Mouse (Mus musculus) lung, embryonic 15.5 days (tissue): ENCODE results near the gene Olfr876. TPM values are rescaled to one million over a fixed set of nuclear protein-coding genes. Genes with fewer than 3 reads are reported as not detected.

Experiments
- ATAC-seq: fragments of 200-750 bp; cut with Nextera tagmentation; 2 replicates; pipeline ENCODE4 v1.8.0; 2017; ENCODE audit warnings: moderate number of reproducible peaks, borderline replicate concordance; ENCODE audit not compliant: low FRiP score, low TSS enrichment; ENCODE audit errors: extremely low read depth
- H3K27ac ChIP-seq: fragments of 300-500 bp; sonication (generic); 2 replicates; pipeline ENCODE4 v1.5.1; 2015; ENCODE audit warnings: moderate library complexity, mild to moderate bottlenecking, inconsistent platforms
- H3K27me3 ChIP-seq: fragments of 300-500 bp; sonication (generic); 2 replicates; pipeline ENCODE4 v1.6.1; 2015; ENCODE audit warnings: inconsistent platforms
- H3K36me3 ChIP-seq: fragments of 300-500 bp; sonication (generic); 2 replicates; pipeline ENCODE4 v1.6.1; 2015; ENCODE audit warnings: inconsistent platforms
- H3K4me1 ChIP-seq: fragments of 300-500 bp; sonication (generic); 2 replicates; pipeline ENCODE4 v1.6.1; 2015; ENCODE audit warnings: inconsistent platforms
- H3K4me2 ChIP-seq: fragments of 300-500 bp; sonication (generic); 2 replicates; pipeline ENCODE4 v1.6.1; 2015; ENCODE audit warnings: inconsistent platforms, mild to moderate bottlenecking, moderate library complexity
- H3K4me3 ChIP-seq: fragments of 300-500 bp; sonication (generic); 2 replicates; pipeline ENCODE4 v1.5.1; 2015; ENCODE audit warnings: mild to moderate bottlenecking, inconsistent platforms
- H3K9ac ChIP-seq: fragments of 300-500 bp; sonication (generic); 2 replicates; pipeline ENCODE4 v1.6.1; 2015; ENCODE audit warnings: inconsistent platforms
- H3K9me3 ChIP-seq: fragments of 300-500 bp; sonication (generic); 2 replicates; pipeline ENCODE4 v1.6.1; 2016; ENCODE audit warnings: inconsistent platforms
- WGBS: fragments of 180-500 bp; shearing (Covaris S2); methylation state at CpG from one replicate; pipeline ENCODE4 v1.1.7; 2015; 5-methylcytosine and 5-hydroxymethylcytosine counted together
- polyA plus RNA-seq: library from polyadenylated mRNA; unstranded; fragments of >200 nt; fragmentation: Nextera tagmentation; extraction: Ambion mirVana; gene quantifications from 2 replicates; pipeline ENCODE4 v1.2.1, GENCODE M21; 2015

Gene Olfr876
- polyA plus RNA-seq, 1 experiment from 2014 or later = not detected

DNA sequence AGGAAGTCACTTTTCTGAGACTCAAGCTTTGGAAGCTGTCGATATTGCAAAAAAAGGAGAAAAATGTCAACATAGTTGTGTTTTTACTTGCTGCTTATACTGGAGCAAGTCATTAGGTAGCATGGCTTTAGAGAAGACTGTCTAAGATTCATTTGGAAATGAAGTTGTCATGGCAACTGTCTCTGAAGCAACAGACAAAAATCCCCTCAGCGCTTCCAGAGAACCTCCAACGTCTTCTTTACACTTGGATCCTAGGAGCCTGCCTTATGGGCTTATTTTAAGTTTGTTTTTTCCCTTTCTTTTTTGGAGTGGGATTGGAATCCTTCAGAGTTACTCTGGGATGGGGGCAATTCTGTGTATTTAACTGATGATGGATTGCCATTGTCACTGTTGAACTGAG is 11.9 kb downstream of the Olfr876 start:
- Histone ChIP-seq H3K4me2 (no peak overlapping the region), H3K27ac (no peak overlapping the region), H3K4me1 (no peaks in the 10 kb centered on the region), H3K9me3 (no peaks in the 10 kb centered on the region), H3K4me3 (no peak overlapping the region), H3K27me3 (no peaks in the 10 kb centered on the region), H3K9ac (no peak overlapping the region), H3K36me3 (no peaks in the 10 kb centered on the region)
- no peak for ATAC-seq
- 71% methylated on average over 3 of the region's 3 CpGs for WGBS

- Histone ChIP-seq H3K4me3 (no peak overlapping the region), H3K36me3 (no peaks in the 10 kb centered on the region), H3K4me1 (no peaks in the 10 kb centered on the region), H3K9me3 (no peaks in the 10 kb centered on the region), H3K4me2 (no peak overlapping the region), H3K9ac (no peak overlapping the region), H3K27ac (no peak overlapping the region), H3K27me3 (no peaks in the 10 kb centered on the region)
- no peak for ATAC-seq
These were observed 27.1 kb downstream of the Olfr876 start for GRCm38 (mm10) chr9:37829881-37830280.

- no peak for ATAC-seq
- H3K9ac ChIP-seq = no peak overlapping the region
- WGBS = 39% methylated on average over 1 of the region's 1 CpGs
- no peaks in the 10 kb centered on the region for H3K27me3 ChIP-seq
- H3K9me3 ChIP-seq = no peaks in the 10 kb centered on the region
- H3K4me3 ChIP-seq = no peak overlapping the region
- H3K27ac ChIP-seq = no peak overlapping the region
- H3K4me1 ChIP-seq = no peaks in the 10 kb centered on the region
- no peaks in the 10 kb centered on the region for H3K36me3 ChIP-seq
- H3K4me2 ChIP-seq = no peak overlapping the region
These were observed 30.5 kb downstream of the Olfr876 start for GRCm38 (mm10) chr9:37833341-37833740.

DNA sequence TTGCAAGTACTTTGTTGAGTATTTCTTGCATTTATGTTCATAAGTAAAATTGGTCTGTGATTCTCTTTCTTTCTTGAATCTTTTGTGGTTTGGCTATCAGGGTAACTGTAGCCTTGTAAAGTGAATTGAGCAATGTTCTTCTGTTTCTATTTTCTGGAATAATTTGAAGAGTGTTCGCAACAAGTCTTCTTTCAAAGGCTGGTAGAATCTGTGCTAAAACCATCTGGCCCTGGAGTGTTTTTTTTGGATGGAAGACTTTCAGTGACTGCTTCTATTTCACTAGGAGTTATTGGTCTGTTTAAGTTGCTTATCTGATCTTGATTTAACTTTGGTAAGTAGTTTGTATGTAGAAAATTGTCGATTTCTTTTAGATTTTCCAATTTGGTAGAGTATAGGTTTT is 46.4 kb downstream of the Olfr876 start:
- no peak overlapping the region for H3K4me3 ChIP-seq
- no peak overlapping the region for H3K9ac ChIP-seq
- H3K27ac ChIP-seq = no peak overlapping the region
- no peak for ATAC-seq
- no peaks in the 10 kb centered on the region for H3K27me3 ChIP-seq
- no peaks in the 10 kb centered on the region for H3K4me1 ChIP-seq
- no peaks in the 10 kb centered on the region for H3K36me3 ChIP-seq
- no peak overlapping the region for H3K4me2 ChIP-seq
- H3K9me3 ChIP-seq = no peaks in the 10 kb centered on the region
- 82% methylated on average over 2 of the region's 2 CpGs for WGBS

DNA sequence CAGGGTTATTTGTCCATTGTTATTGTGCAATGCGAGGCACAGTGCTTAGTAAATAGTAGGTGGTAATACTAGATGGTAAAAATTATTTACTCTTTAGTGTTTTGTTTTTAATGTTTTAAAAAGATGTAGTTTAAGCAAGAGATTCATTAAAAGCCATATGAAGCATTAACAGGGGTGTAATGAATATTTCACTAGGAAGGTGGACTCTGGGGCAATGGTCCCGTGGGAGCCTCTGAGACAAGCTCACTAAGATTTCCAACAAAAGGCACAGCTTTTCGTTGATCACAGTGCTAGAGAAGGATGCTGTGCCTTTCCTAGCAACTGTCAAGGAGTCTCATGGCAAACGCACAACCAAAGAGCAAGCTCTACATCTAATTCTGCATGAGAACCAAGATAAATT is 51.1 kb downstream of the Olfr876 start, which contains the start of gene Olfr877:
TSS of gene Olfr877 (plus strand) at position 301 of the 400 bp plus-strand sequence.
- no peak within 1 kb of the TSS for H3K27ac ChIP-seq
- H3K9ac ChIP-seq = no peak within 1 kb of the TSS
- no peak for ATAC-seq
- H3K4me1 ChIP-seq = no peaks in the 10 kb centered on the region
- H3K4me3 ChIP-seq = no peak within 1 kb of the TSS
- no peak within 1 kb of the TSS for H3K4me2 ChIP-seq
- WGBS = 76% methylated on average over 4 of the region's 4 CpGs
- no peaks in the 10 kb centered on the region for H3K27me3 ChIP-seq
- no peaks in the 10 kb centered on the region for H3K9me3 ChIP-seq
- H3K36me3 ChIP-seq = no peaks in the 10 kb centered on the region

Other genes with a start within 250 kb of the Olfr876 start
- gene Siae, start 247.3 kb upstream of the Olfr876 start, polyA plus RNA-seq = 11.6 and 13.0 TPM in 2 replicates
- gene Spa17, start 189.3 kb upstream of the Olfr876 start, polyA plus RNA-seq = 8.2 and 8.4 TPM in 2 replicates
- 128 and 134 TPM in 2 replicates for gene Tbrg1, start 145.7 kb upstream of the Olfr876 start, polyA plus RNA-seq
- gene Panx3, start 133.8 kb upstream of the Olfr876 start, polyA plus RNA-seq = 0.07 TPM in 1 of 2 replicates, not detected in the other
- gene Olfr160, start 86.8 kb upstream of the Olfr876 start, polyA plus RNA-seq = not detected in 2 replicates
- gene Olfr874, start 57.9 kb upstream of the Olfr876 start, polyA plus RNA-seq = not detected in 2 replicates
- not detected in 2 replicates for gene Olfr875, start 31.2 kb upstream of the Olfr876 start, polyA plus RNA-seq
- gene Olfr877, start 51.2 kb downstream of the Olfr876 start, polyA plus RNA-seq = not detected in 2 replicates
- not detected in 2 replicates for gene Olfr145, start 93.7 kb downstream of the Olfr876 start, polyA plus RNA-seq
- not detected in 2 replicates for gene Olfr878, start 114.8 kb downstream of the Olfr876 start, polyA plus RNA-seq
- not detected in 2 replicates for gene Olfr881, start 188.8 kb downstream of the Olfr876 start, polyA plus RNA-seq
- not detected in 2 replicates for gene Olfr883, start 222.8 kb downstream of the Olfr876 start, polyA plus RNA-seq
- gene Olfr884, start 243.5 kb downstream of the Olfr876 start, polyA plus RNA-seq = not detected in 2 replicates